Mouse (Mus musculus): Measurements from ENCODE around the gene Slc38a9. TPM values are rescaled to one million over a fixed set of nuclear protein-coding genes. Genes with fewer than 3 reads are reported as not detected.

Slc38a9 gene
- total and polyA plus RNA-seq, 3 experiments: 10.8 to 14.1 TPM; not detected in 1

GRCm38 (mm10) chr13:112742076-112742830, 81.7 kb downstream of the Slc38a9 start:
- Histone ChIP-seq H3K4me1 (ENCODE audit: control insufficient read depth in 1 of 2, insufficient read depth in 2 of 2, low read length in 2 of 2) (peaks cover 0 to 2% of the 10 kb centered on the region in 2 experiments), H3K4me3 (ENCODE audit: control insufficient read depth in 1 of 2, insufficient read depth in 1 of 2, low read depth in 2 of 2, low read length in 2 of 2) (no peak overlapping the region), H3K9ac (ENCODE audit: control insufficient read depth, low read depth, low read length, poor library complexity, severe bottlenecking) (no peak overlapping the region), H3K27me3 (ENCODE audit: control insufficient read depth in 1 of 2, insufficient read depth in 2 of 2, low read length in 2 of 2) (no peaks in the 10 kb centered on the region), H3K36me3 (ENCODE audit: control insufficient read depth in 1 of 2, insufficient read depth in 2 of 2, low read length in 2 of 2) (peaks cover 0 to 2% of the 10 kb centered on the region in 2 experiments; a peak in 1 of 4 replicates), H3K9me3 (replicated peaks; ENCODE audit: insufficient read depth, low read length) (no peaks in the 10 kb centered on the region), H3K79me2 (ENCODE audit: control insufficient read depth, insufficient read depth, low read length, poor library complexity) (no peaks in the 10 kb centered on the region), H3K27ac (ENCODE audit: control insufficient read depth, low read depth, low read length) (no peak overlapping the region)
- TF ChIP-seq NELFE (IDR thresholded peaks at IDR 0.05; ENCODE audit: low read depth, low read length) (no peak), RAD21 (IDR thresholded peaks at IDR 0.05; ENCODE audit: low read depth, low read length) (no peak), MXI1 (IDR thresholded peaks at IDR 0.05; ENCODE audit: low read depth, low read length) (no peak), SMC3 (IDR thresholded peaks at IDR 0.05; ENCODE audit: low read depth, low read length) (no peak), ETS1 (IDR thresholded peaks at IDR 0.05; ENCODE audit: low read depth, low read length) (no peak), ZKSCAN1 (IDR thresholded peaks at IDR 0.05; ENCODE audit: low read depth, low read length) (no peak), CHD2 (IDR thresholded peaks at IDR 0.05; ENCODE audit: low read length) (no peak), ZNF384 (IDR thresholded peaks at IDR 0.05; ENCODE audit: low read depth, low read length) (no peak), KAT2A (conservative IDR thresholded peaks at IDR 0.05; ENCODE audit: low read depth, low read length) (no peak), GABPA (IDR thresholded peaks at IDR 0.05; ENCODE audit: low read depth, low read length) (no peak), ELF1 (IDR thresholded peaks at IDR 0.05; ENCODE audit: low read depth, low read length) (no peak), NRF1 (IDR thresholded peaks at IDR 0.05; ENCODE audit: insufficient read depth, low read depth, low read length, poor library complexity, severe bottlenecking) (no peak), RCOR1 (IDR thresholded peaks at IDR 0.05; ENCODE audit: low read depth, low read length) (no peak)
- no peak for DNase-seq (ENCODE audit: low read depth, low spot score)

DNA sequence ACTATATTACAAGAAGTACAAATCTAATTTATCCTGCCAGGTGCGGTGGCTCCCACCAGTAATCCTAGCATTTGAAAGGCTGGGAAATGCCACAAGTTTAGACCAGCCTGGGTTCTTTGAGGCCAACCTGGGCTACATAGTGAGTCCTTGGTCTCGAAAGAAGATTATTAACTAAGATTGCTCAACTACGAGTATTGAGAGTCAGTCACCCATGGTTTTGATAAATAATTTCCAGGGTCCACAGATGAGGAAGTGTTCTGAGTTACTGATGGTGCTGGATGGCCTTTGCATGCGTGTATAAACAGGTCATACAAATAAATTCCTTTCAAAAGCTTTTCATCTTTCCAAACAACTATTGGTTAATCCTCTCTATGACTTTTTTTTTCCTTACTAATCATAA, 83.1 kb downstream of the Slc38a9 start:
- H3K27ac ChIP-seq (ENCODE audit: control insufficient read depth, low read depth, low read length): no peak overlapping the region

More for the DNA sequence above, 83.1 kb downstream of the Slc38a9 start:
- TF ChIP-seq EP300 (IDR thresholded peaks at IDR 0.05; ENCODE audit: low read depth in 1 of 2, low read length in 2 of 2): no peak
- no peak for TF ChIP-seq BHLHE40 (IDR thresholded peaks at IDR 0.05; ENCODE audit: borderline replicate concordance, low read depth, low read length)
- TF ChIP-seq ZKSCAN1 (IDR thresholded peaks at IDR 0.05; ENCODE audit: low read depth, low read length): no peak
- no peak for TF ChIP-seq E2F4 (IDR thresholded peaks at IDR 0.05; ENCODE audit: borderline replicate concordance, low read depth, low read length)
- no peak for TF ChIP-seq UBTF (IDR thresholded peaks at IDR 0.05; ENCODE audit: borderline replicate concordance, insufficient read depth, low read depth, low read length)
- no peak for TF ChIP-seq CHD1 (IDR thresholded peaks at IDR 0.05; ENCODE audit: low read depth, low read length)
- TF ChIP-seq RAD21 (IDR thresholded peaks at IDR 0.05; ENCODE audit: low read depth, low read length): no peak
- no peak for TF ChIP-seq MAZ (IDR thresholded peaks at IDR 0.05; ENCODE audit: low read depth, low read length)
- TF ChIP-seq POLR2A (IDR thresholded peaks at IDR 0.05; ENCODE audit: control insufficient read depth in 1 of 2, insufficient read depth in 1 of 2, low read depth in 1 of 2, low read length in 2 of 2, poor library complexity in 1 of 2): no peak
- TF ChIP-seq TBP (IDR thresholded peaks at IDR 0.05; ENCODE audit: low read depth, low read length): no peak
- H3K27me3 ChIP-seq (ENCODE audit: control insufficient read depth in 1 of 2, insufficient read depth in 2 of 2, low read length in 2 of 2): no peaks in the 10 kb centered on the region
- no peak overlapping the region for H3K4me3 ChIP-seq (ENCODE audit: control insufficient read depth in 1 of 2, insufficient read depth in 1 of 2, low read depth in 2 of 2, low read length in 2 of 2)
- peaks cover 0 to 2% of the 10 kb centered on the region in 2 experiments; a peak in 2 of 4 replicates for H3K36me3 ChIP-seq (ENCODE audit: control insufficient read depth in 1 of 2, insufficient read depth in 2 of 2, low read length in 2 of 2)
- H3K9me3 ChIP-seq (replicated peaks; ENCODE audit: insufficient read depth, low read length): no peaks in the 10 kb centered on the region
- H3K4me1 ChIP-seq (ENCODE audit: control insufficient read depth in 1 of 2, insufficient read depth in 2 of 2, low read length in 2 of 2): peaks cover 3 to 6% of the 10 kb centered on the region in 2 experiments
- DNase-seq (ENCODE audit: low read depth, low spot score): no peak
- H3K9ac ChIP-seq (ENCODE audit: control insufficient read depth, low read depth, low read length, poor library complexity, severe bottlenecking): no peak overlapping the region
- H3K79me2 ChIP-seq (ENCODE audit: control insufficient read depth, insufficient read depth, low read length, poor library complexity): no peaks in the 10 kb centered on the region

All from MEL (cell line).